Mouse (Mus musculus): ENCODE measurements around the gene Smurf2.
A peak's percentile ranks its signal among the peaks of the same experiment; 100 is the strongest.

Smurf2 gene

DNA sequence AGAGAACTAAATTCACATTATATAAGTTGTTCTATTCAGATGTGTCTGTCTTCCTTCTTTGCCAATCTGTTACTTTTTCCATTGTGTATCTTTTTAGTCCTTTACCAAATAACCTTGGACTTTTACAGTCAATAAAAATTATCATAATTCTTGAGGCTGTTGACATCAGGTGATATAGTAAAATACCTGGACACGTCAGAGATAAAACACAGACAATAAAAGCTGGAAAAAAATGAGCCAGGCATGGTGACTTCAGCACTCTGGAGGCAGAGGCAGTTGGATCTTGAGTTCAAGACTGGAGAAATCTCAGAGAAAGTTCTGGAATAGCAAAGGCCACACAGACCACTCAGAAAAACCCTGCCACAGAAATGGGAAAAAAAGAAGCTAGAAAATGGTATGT, 13.3 kb downstream of the Smurf2 start:
- DNase-seq (ENCODE audit: low spot score in 2 of 2): no peak

DNA sequence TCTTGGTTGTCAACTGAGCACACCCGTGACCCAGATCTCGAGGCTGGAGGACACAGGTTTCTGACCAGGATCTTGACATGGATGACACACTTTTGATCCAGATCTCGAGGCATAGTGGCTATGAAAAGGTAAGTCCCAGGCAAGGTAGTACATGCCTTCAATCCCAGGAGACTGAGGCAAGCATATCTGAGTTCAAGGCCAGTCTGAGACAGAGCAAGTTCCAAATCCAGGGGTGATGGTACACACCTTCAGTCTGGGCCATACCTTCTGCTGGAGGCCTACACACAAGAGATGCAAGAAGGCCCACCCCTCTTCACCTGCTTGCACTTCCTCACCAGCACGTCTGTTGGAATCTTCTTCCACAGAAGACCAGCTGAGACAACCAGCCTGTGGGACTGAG, 14.8 kb downstream of the Smurf2 start:
- no peak for DNase-seq (ENCODE audit: low spot score in 2 of 2)

DNA sequence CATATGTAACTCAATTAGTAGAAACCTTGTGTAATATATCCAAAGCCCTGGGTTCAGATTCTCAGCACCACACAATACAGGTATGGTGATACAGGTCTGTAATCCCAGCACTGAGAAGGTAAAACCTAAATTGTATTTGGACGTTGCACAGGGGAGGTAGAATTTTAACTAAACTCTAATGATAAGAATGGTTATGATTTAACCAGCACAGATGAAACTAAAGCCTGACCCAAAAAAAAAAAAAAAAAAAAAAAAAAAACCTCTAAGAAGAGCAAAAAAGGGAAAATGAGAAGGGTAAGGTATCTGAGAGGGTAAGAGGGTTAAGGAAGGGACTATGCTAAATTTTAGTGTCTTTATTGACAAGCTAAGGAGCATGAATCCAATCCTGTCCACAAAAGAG, 20.7 kb downstream of the Smurf2 start:
- no peak for DNase-seq (ENCODE audit: low spot score in 2 of 2)

DNA sequence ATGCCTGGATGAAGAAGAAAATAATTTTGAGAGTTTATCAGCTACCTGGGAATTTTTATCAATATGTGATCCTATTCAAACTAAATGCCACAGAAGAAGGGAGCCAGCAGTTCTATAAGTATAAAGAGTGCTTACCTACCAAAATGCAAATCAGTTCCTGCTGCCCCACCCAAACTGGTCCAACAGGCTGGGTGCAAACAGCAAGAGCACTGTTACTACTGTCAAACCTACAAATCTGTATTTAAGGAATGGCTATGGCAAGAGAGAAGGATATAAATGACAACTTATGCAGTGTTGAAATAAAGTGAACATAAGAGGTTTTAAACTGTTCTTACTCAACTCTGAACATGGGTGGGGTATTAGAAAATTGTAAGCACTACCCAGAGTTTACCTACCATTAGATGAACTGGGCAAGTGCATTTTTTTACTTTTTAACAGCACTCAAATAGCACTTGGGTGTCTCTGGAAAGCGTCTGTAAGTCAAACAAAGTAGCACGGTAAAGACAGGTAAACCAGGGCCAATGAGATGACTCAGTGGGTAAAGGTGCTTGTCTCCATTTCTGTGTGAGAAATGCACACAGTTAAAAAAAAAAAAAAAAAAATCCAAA, 23.9 kb downstream of the Smurf2 start:
- DNase-seq (ENCODE audit: low spot score in 2 of 2): no peak

DNA sequence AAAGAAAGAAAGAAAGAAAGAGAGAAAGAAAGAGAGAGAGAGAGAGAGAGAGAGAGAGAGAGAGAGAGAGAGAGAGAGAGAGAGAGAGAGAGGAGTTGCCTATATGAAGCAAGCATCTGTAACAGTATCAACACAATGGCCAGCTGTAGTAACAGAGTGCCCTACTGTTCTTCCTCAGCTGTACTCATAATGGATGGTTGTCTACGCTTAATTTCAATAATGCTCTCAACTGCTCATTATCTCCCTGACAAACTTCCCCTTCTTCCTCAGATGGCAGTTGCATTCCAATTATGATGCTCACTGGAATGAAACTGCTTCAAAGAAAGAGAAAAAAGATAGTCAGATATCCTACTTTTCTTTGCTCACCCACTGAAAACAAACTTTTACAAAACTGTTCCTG, 36.9 kb downstream of the Smurf2 start:
- no peak for DNase-seq (ENCODE audit: low spot score in 2 of 2)

DNA sequence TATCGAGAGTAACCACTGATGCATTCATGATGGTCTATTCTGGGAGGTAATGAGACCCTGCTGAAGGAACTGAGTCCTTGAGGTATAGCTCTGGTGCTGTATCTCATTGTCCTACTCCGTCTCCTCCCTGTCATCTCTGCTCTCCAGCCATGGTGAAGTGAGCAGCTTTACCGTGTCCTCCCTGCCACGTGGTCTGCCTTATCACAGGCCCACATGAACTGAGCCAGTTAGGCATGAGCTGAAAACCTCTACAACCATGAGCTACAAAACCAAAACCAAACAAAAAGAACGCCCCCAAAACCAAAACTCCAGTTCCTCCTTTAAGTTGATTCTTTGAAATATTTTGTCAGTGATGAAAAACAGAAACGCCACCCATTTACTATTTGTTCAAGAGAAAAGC, 47.9 kb downstream of the Smurf2 start:
- DNase-seq (ENCODE audit: low spot score in 2 of 2): no peak

DNA sequence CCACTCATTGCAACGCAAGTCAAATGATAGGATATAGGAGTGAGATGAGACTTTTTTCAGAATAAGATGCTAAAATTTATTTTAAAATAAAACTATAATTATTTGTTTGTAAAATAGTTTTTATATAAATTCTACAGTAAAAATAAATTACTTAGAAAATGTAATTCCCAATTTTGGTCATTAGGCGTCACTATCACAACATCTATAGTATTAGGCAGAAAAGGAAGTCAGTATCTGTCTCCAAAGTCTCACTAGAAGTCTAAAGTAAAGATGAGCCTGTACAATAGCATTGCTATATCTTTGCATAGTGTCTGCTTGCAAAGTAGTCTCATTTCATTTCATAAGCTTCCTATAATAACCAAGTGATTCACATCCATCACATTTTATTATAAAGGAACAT, 69.1 kb downstream of the Smurf2 start:
- DNase-seq (ENCODE audit: low spot score in 2 of 2): no peak

DNA sequence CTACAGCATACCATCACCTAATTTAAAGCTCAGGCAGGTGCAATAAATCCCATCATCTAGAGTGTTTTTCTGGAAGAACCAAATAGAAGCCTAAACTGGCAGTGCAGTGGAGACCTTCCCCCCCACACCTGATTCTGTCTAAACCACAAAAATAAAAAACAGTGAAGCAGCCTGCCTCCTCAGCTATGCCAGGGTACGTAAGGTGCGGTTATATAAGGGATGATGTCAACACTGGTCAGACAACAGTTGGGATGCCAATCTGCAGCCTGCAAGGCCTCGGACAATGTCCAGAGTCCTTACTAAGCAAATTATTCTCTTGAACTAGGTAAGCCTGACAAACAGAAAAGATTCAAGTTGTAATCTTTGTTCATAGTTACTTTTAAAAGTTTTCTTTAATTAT, 78.5 kb downstream of the Smurf2 start:
- DNase-seq (ENCODE audit: low spot score in 2 of 2): no peak

DNA sequence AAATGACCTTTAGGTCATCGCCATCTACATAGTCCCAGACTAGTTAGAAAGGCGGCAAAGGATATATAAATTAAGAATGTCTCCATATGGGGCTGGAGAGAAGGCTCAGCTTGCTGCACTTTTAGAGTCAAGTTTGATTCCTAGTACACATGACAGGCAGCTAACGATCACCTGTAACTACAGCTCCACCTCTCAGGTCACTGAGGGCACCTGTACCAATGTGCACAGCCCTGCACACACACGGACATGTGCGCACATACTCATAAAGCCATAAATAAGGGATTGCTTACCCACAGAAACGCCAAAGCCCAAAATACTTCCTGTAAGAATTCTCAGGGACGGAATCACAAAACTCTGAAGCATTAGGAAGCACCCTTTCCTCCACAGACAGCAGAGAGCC, 92.4 kb downstream of the Smurf2 start:
- no peak for DNase-seq (ENCODE audit: low spot score in 2 of 2)

DNA sequence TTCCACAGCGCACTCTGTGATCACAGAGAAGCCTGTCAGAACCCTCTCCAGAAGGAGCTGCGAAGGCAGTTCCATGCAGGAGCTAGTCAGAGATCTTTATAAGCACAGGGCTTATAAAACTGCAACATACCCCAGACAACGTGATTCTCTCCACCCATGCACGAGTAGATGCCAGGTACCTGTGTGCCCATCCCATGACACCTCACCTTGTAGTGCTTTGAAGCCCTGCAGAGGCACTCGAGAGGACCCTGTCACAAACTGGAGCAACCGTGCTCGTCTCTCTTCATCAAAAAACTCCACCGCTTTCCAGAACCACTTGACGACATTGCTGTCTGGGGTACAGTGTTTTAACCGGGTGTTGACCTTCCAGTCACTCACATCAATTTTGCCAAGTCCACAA, 96.1 kb downstream of the Smurf2 start:
- no peak for DNase-seq (ENCODE audit: low spot score in 2 of 2)

DNA sequence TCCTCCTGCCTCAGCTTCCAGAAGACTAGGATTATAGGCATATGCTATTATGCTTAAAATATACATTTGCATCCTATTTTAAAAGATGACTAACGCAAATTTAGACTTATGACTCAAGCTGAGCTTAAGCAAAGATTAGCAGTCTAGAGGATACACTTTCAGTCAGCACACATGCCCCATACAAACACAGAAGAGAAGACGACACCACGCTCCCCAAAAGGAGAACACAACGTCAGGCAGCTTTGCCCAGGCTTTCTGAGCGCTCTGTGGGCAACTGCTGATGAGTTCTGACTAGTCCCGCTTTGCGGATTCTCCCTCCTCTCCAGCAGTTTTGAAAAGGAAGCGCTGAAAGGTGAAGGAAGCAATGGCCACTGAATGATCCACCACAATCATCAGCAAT, 96.8 kb downstream of the Smurf2 start:
- no peak for DNase-seq (ENCODE audit: low spot score in 2 of 2)

DNA sequence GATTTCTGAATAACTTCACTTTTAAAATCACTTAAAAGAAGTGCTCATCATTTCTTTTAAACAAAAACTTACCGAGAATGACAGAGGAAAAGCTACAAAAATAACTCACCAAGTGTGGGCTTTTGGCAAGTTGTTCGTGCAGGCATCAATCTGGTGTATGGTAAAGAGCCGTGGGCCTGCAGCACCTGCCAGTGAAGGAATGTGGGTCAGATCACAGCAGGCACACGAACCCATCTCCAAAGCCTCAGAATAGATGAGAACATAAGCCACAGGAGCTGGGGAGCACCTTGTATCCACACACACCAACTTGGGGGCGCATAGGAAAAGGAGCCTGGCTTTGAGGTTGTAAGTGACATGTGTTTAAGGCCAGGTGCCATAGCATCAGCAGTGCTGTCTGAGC, 97.6 kb downstream of the Smurf2 start:
- DNase-seq (ENCODE audit: low spot score in 2 of 2): no peak

DNA sequence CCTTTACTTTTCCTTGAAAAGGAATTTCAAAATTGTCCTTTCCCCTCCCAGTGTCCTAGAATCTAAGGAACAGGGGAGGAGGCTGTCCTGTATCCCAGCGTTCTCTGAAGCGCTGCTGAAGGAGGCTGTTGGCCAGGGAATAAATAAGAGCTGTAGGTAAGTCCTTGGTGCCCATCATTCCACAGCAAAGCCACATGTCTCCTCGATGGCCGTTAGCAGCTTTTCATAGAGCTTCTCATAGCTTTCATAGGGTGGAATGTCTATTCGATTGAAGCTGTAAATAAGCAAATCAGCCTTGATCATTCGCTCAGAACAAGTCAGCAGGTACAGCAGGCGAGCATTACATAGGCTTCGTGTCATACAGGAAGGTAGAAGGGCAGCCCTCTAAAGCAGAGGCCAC, 98.0 kb downstream of the Smurf2 start:
- no peak for DNase-seq (ENCODE audit: low spot score in 2 of 2)

DNA sequence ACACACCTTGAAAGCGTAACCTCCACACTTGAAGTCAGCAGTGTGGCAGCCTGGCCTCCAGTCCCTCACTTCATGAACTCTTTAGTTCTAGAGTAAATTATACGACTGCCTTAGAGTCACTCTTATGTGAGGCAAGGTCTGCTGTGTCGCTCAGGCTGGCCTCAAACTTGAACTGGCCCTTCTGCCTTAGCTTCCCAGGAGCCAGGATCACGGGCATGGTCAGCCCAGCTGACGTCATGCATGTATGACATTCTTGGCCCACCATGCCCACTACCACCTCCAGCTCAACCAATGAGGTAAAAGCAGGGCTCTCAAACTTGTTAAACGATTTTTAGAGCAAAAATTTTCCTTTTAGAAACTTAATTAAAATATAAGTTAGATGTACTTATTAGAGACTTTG, 99.1 kb downstream of the Smurf2 start:
- no peak for DNase-seq (ENCODE audit: low spot score in 2 of 2)

DNA sequence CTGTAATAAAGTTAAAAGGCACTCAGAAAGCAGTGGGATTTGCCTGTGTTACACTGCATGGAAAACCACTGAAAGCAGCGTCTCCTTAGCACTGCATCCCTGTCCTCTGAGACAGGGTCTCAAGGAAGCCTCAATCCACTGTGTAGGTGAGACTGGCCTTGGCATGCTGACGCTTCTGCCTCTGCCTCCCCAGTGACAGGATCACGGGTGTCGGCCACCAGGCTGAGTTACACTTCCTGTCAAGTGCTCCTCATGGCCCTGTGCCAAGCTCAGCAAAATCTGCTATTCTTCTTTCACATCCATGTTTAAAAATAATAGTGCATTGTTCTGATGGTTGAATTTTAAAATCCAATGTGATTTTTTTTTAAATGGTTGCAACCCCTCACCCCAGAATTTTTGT, 99.5 kb downstream of the Smurf2 start:
- DNase-seq (ENCODE audit: low spot score in 2 of 2): peak in 1 of 2 experiments; percentile 37

DNA sequence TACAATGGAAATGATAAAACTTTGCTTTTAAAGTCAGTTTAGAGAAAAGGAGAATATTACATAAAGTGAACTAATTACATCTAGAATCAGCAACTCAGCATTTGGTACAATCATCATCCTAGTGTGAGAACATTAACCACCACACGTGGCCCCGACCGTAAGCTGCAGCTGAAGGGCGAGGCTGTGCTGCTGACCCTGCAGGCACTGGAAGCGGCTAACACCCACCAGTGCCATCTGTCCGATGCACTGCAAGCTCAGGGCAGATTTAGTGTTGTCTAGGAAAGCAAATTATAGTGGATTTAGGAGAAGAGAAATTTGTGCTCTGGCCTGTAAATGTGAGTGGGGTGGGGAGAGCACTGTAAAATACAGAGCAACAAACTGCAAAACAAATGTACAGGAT, 100.3 kb downstream of the Smurf2 start:
- no peak for DNase-seq (ENCODE audit: low spot score in 2 of 2)

DNA sequence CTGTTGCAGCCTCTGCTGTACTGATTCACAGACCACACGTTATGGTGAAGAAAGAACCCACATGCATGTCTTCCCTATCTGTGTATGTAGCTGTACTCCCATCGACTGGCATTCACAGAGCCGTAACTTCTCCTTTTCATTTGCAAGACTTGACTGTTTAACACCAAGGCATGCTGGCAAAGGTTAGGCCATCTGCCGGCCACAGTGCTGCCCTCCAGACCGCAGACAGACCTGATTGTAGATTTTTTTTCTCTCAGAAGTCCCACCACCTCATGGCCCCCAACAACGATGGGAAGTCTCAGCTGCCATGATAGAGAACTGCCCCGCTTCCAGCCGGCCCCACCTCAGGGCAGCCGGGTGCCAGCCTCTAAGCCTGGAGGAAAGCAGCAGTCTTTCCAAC, 100.9 kb downstream of the Smurf2 start:
- no peak for DNase-seq (ENCODE audit: low spot score in 2 of 2)

DNA sequence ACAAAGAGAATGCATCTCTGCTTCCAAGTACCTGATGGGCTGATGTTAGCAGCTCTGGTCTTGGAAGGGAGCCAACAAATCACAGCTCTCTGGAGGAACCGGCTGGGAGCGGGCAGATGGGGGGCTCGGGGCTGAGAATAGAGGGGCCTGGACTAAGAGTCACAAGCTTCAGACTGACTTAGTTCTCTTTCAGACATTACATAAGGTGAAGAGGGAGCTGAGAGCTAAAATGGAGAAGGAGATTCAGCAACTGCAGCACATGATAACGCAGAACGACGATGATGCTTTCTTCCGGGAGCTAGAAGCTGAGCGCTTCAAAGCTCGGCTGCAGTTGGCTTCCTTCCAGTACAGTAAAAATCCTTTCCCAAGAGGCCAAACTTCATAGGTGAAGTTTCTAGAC, 102.2 kb downstream of the Smurf2 start:
- DNase-seq (ENCODE audit: low spot score in 2 of 2): no peak

DNA sequence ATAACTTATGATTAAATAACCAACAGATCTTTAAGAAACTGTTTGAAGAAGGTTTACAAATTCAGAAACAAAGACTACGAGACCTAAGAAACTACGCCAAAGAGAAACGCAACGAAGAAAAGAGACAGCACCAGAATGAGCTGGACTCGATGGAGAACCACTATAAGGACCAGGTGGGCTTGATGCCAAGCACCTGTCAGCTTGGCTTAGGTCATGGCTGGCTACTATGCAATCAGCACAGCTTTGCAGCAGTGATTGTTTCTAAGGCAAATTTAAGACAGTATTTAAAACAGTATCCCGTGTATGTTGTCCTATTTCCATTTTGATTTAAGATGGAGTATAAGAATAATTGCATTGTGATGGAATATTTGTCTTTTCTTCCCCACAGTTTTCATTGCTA, 102.7 kb downstream of the Smurf2 start:
- DNase-seq (ENCODE audit: low spot score in 2 of 2): no peak

DNA sequence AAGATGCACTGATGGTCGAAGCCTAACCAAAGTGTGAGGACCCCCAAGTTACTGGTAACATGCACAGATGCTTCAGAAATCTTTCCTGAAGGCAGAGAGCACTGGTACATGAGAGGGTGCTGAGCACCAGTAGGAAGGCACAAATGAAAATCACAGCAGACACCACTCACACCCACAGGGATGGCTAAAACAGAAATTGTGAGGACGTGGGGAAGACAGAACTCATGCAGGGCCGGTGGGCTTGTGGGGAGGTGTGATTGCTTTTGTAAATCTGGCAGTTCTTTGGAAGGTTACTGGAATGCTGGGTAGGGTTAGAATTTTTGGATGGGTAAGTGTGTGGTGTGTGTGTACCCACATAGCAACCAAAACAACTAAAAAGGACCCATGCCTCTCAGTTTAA, 103.4 kb downstream of the Smurf2 start:
- DNase-seq (ENCODE audit: low spot score in 2 of 2): no peak

DNA sequence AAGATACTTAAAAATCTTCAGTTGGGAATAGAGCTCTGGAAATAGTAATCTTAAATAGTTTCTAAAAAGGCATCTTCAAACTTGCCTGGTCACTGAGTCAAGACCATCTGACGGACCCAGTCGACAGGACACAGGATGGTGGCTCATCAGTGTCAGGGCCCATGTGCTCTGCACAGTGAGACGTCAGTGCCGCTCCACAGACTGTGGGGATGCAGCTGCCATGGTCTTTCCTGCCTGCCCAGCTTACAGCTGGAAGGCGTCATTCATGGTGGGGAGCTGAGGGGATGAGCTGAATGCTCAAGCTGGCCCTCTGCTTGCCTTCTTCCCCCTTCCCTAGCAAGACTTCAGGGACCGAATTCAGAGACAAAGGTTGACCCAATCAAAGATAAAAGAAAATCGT, 104.2 kb downstream of the Smurf2 start:
- DNase-seq (ENCODE audit: low spot score in 2 of 2): no peak

DNA sequence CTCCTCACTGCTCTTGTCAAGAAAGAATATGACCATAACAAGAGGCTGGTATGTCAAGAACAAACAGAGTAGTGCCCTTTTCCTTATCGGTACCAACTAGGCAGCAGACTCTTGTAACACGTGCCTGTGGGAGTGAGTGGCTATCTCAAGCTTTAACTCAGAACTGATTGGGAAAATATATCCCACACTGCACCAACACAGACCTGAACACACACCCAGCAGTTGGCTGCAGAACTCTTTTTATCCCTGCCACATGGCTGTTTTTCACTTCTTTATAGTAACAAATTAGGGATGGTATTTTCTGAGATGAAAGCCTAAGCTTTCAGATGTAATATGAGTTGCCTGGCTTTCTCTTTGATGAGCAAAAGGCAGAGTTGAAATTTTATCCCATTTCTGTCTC, 104.8 kb downstream of the Smurf2 start:
- no peak for DNase-seq (ENCODE audit: low spot score in 2 of 2)

DNA sequence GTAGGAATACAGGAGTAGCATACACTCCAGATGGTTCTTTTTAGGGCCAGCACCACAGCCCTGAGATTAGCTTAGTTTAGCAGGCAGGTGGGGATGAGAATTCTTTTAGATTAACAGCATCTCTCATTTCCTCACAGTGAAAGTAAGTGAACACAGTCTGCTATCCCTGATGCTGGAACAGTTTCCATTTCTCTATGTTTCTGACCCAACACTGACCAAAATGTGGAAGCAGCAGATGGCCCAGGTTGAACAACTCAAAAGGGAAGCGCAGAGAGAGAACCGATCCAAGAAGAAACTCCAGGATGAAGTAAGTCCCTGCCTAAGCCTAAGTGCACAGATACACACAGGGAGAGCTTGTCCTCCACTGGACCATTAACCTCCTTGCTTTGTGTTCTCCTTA, 105.2 kb downstream of the Smurf2 start:
- DNase-seq (ENCODE audit: low spot score in 2 of 2): no peak

DNA sequence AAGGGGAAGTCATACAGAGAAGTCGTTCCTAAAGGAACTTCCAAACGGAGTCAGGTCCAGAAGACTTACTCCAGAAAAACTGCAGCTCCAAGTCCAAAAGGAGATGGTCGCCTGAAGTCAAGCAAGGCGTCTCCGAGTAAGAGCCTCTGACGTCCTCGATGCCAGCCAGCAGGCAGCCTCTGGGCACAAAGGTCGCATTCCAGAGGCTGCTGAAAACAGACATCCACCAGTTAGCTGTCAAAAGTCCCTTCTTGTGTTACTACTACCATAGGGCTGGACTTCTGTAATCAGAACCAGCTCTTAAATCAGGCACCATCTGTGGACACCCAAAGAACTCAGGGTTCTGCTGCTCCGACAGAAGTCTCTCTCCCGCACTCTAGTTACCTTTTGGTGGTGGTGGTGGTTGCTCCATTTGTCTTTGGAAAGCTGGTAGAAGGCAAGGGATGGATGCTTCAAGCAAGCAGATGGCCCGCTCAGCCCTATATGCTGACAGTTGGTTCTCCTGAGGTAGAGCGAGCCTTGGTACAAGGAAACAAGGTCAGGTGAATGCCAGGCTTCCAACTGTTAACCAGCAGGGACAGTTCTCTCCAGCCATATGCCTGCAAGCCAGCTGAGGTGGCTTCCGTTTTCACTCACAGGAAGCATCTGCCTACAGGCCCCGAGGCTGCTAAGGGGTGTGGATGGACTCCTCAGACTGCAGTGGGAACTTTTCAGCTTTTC, 105.8 kb downstream of the Smurf2 start:
- no peak for DNase-seq (ENCODE audit: low spot score in 2 of 2)
